Mouse (Mus musculus) liver, embryonic 11.5 days (tissue): ENCODE data around the gene Sgo1. TPM values are rescaled to one million over a fixed set of nuclear protein-coding genes. Genes with fewer than 3 reads are reported as not detected.
A peak's percentile ranks its signal among the peaks of the same experiment; 100 is the strongest.
"Not testable (repeated sequence)": the region's sequence is repeated elsewhere in the genome, so short reads cannot be mapped to it uniquely, and the experiment has no call there.

Experiments
- ATAC-seq: fragments of 200-750 bp; cut with Nextera tagmentation; replicated peaks from 2 replicates; pipeline ENCODE4 v1.8.0; 2017; ENCODE audit warnings: moderate number of reproducible peaks, mild to moderate bottlenecking, moderate TSS enrichment, moderate library complexity; ENCODE audit not compliant: low FRiP score
- DNase-seq: peaks from one replicate; pipeline ENCODE4 v3.0.0-alpha.2; 2017; ENCODE audit warnings: low spot score
- H3K27ac ChIP-seq: fragments of 300-500 bp; sonication (generic); 2 replicates; pipeline ENCODE4 v1.5.1; 2014; ENCODE audit warnings: mild to moderate bottlenecking, low read depth, low read length, control low read depth
- H3K27me3 ChIP-seq: fragments of 300-500 bp; sonication (generic); replicated peaks from 2 replicates; pipeline ENCODE4 v1.6.1; 2014; ENCODE audit warnings: low read length, mixed read lengths; ENCODE audit not compliant: control insufficient read depth, insufficient read depth
- H3K36me3 ChIP-seq: fragments of 300-500 bp; sonication (generic); 2 replicates; pipeline ENCODE4 v1.6.1; 2014; ENCODE audit warnings: mild to moderate bottlenecking, low read length, moderate library complexity, mixed read lengths; ENCODE audit not compliant: control insufficient read depth, insufficient read depth
- H3K4me1 ChIP-seq: fragments of 300-500 bp; sonication (generic); replicated peaks from 2 replicates; pipeline ENCODE4 v1.6.1; 2014; ENCODE audit warnings: low read length, mixed read lengths; ENCODE audit not compliant: control insufficient read depth, insufficient read depth
- H3K4me2 ChIP-seq: fragments of 300-500 bp; sonication (generic); 2 replicates; pipeline ENCODE4 v1.6.1; 2014; ENCODE audit warnings: mild to moderate bottlenecking, control low read depth, moderate library complexity
- H3K4me3 ChIP-seq: fragments of 300-500 bp; sonication (generic); 2 replicates; pipeline ENCODE4 v1.5.1; 2014; ENCODE audit warnings: low read depth, low read length, control low read depth
- H3K9ac ChIP-seq: fragments of 300-500 bp; sonication (generic); 2 replicates; pipeline ENCODE4 v1.6.1; 2014; ENCODE audit warnings: low read depth, low read length, control low read depth
- H3K9me3 ChIP-seq: fragments of 300-500 bp; sonication (generic); 2 replicates; pipeline ENCODE4 v1.6.1; 2016; ENCODE audit warnings: low read length, inconsistent platforms, mixed read lengths; ENCODE audit not compliant: control insufficient read depth
- WGBS: fragments of 180-500 bp; shearing (Covaris S2); extraction: QIAGEN DNeasy Blood & Tissue Kit; methylation state at CpG from one replicate; pipeline ENCODE4 v1.1.7; 2014; 5-methylcytosine and 5-hydroxymethylcytosine counted together
- polyA plus RNA-seq: library from polyadenylated mRNA; unstranded; fragments of >200 nt; fragmentation: Nextera tagmentation; extraction: Ambion mirVana; gene quantifications from 2 replicates; pipeline ENCODE4 v1.2.1, GENCODE M21; 2014

Sgo1 gene
- 47.6 and 48.8 TPM in 2 replicates for polyA plus RNA-seq

DNA sequence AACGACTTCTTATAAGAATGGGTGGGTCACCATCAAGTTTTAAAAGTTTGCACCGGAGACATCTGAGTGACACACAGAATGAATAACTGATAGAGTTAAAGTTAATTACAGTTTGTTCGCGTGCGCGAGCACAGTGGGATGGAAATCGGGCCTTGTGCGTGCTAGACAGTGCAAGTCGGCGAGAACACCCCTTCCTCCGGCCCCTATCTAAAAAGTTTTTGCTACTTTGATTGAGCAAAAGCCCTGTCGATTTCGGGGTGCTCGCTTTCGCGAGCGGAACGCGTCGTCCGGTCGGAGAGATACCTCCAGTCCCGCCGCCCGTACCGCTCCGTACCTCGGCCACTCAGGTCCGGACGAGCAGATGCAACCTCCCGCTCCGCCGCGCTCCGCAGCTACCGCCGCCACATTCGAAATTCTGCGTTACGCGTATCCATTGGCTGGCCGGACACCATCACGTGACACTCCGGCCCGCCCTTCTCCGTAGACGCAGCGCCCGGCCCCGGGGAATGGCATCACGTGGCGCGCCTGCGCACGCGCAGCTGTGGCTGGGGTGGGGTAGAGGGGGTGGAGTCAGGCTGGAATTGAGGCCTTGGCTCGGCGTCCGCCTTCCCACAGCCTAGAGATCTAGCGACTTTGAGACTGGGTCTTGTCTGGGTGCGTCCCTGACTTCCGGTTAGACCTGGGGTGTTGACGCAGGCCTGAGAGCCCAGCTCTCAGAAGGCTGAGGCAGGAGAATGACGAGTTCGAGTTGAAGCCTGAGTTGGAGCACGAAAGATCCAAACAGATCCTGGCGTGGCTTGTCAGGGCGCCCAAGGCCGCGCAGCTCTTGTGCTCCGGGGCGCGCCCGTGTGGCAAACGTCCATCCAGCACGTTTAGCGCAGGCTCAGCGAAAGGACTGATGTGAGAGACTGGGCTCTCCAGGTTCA, at the start of gene Sgo1:
Sgo1 (minus strand) TSS at position 457 of the 926 bp plus-strand sequence.
- Histone ChIP-seq H3K36me3 (peaks cover 4% of the 10 kb centered on the region; the same call in 1 of the 2 replicates), H3K27me3 (no peaks in the 10 kb centered on the region), H3K4me3 (peak within 1 kb of the TSS; percentile 66), H3K4me2 (peak within 1 kb of the TSS; percentile 73), H3K4me1 (peaks cover 11% of the 10 kb centered on the region), H3K9ac (peak within 1 kb of the TSS; percentile 81), H3K27ac (peak within 1 kb of the TSS; percentile 94), H3K9me3 (no peaks in the 10 kb centered on the region)
- ATAC-seq (peak; percentile 98), DNase-seq (peak; percentile 98)
- WGBS: under 1% methylated on average over 78 of the region's 78 CpGs

DNA sequence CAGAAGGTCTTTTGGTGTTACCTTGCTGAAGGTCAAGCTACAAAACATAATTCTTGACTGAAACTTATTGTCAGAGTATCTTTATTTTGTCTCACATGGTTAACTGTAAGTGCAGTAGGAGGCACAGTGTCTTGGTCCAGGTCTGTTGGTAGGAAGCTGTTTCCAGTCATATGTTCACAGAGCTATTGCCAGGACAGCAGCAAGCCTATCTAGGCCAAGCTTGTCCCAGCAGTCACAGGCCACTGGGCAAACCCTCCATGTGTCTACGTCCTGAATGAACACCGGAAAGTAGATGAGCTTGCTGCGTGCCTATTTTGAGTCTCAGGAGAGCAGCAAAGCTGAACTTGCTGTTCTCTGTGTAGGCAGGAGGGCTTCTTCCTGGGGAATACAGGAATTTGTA, 29.8 kb upstream of the Sgo1 start:
- DNase-seq, H3K4me3 ChIP-seq, H3K4me1 ChIP-seq, H3K9ac ChIP-seq, ATAC-seq, H3K27me3 ChIP-seq, H3K36me3 ChIP-seq, H3K27ac ChIP-seq, H3K9me3 ChIP-seq, H3K4me2 ChIP-seq: not testable (repeated sequence)
- WGBS: 93% methylated on average over 3 of the region's 3 CpGs

GRCm38 (mm10) chr17:53718474-53718873, 29.3 kb upstream of the Sgo1 start:
- Histone ChIP-seq H3K27me3 (no peaks in the 10 kb centered on the region), H3K27ac (no peak overlapping the region), H3K4me1 (no peaks in the 10 kb centered on the region), H3K4me2 (no peak overlapping the region), H3K9me3 (no peaks in the 10 kb centered on the region), H3K9ac (no peak overlapping the region), H3K36me3 (no peaks in the 10 kb centered on the region), H3K4me3 (no peak overlapping the region)
- no peak for ATAC-seq
- no peak for DNase-seq
- 64% methylated on average over 1 of the region's 1 CpGs for WGBS

DNA sequence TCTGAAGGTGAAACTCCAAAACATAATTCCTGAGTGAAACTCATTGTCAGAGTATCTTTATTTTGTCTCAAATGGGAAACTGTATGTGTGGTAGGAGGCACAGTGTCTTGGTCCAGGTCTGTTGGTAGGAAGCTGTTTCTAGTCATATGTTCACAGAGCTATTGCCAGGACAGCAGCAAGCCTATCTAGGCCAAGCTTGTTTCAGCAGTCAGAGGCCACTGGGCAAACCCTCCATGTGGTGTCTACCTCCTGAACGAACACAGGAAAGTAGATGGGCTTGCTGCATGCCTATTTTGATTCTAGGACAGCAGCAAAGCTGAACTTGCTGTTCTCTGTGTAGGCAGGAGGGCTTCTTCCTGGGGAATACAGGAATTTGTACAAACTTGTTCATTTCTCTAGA, 26.0 kb upstream of the Sgo1 start:
- not testable (repeated sequence) for H3K9ac ChIP-seq, H3K27me3 ChIP-seq, ATAC-seq, H3K4me3 ChIP-seq, H3K9me3 ChIP-seq, H3K4me2 ChIP-seq, DNase-seq, H3K4me1 ChIP-seq, H3K27ac ChIP-seq, H3K36me3 ChIP-seq
- WGBS: 32% methylated on average over 1 of the region's 1 CpGs

DNA sequence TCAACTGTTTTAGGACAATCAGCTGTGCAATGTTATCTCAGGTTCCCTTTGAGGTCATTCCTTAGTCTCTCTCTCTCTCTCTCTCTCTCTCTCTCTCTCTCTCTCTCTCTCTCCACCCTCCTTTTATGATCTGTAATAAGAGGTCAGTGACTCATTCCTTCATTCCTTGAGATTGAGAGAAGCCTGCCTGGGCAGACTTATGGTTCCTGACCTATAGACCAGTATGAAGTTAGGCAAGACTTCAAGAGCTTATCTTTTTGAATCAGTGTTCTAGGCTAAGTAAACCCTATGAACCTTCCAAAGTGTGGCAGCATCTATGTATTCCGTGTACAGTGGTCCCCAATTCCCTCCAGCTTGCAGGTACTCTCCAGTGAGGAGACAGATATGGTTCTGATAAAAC, 25.3 kb upstream of the Sgo1 start:
- WGBS: 44% methylated on average over 1 of the region's 1 CpGs
- no peaks in the 10 kb centered on the region for H3K4me1 ChIP-seq
- no peak for DNase-seq
- H3K36me3 ChIP-seq: no peaks in the 10 kb centered on the region
- H3K9ac ChIP-seq: no peak overlapping the region
- ATAC-seq: no peak
- H3K27me3 ChIP-seq: no peaks in the 10 kb centered on the region
- H3K4me2 ChIP-seq: no peak overlapping the region
- no peak overlapping the region for H3K4me3 ChIP-seq
- H3K27ac ChIP-seq: no peak overlapping the region
- H3K9me3 ChIP-seq: no peaks in the 10 kb centered on the region

GRCm38 (mm10) chr17:53697521-53697920, 8.4 kb upstream of the Sgo1 start:
- ATAC-seq, H3K27ac ChIP-seq, H3K4me2 ChIP-seq, H3K9me3 ChIP-seq, H3K27me3 ChIP-seq, DNase-seq, H3K4me1 ChIP-seq, H3K9ac ChIP-seq, H3K36me3 ChIP-seq, H3K4me3 ChIP-seq: not testable (repeated sequence)
- 80% methylated on average over 8 of the region's 8 CpGs for WGBS

GRCm38 (mm10) chr17:53694039-53694438, 4.9 kb upstream of the Sgo1 start:
- H3K4me1 ChIP-seq: peaks cover 6% of the 10 kb centered on the region; the same call in 1 of the 2 replicates
- H3K27me3 ChIP-seq: no peaks in the 10 kb centered on the region
- 72% methylated on average over 2 of the region's 2 CpGs for WGBS
- no peaks in the 10 kb centered on the region for H3K9me3 ChIP-seq
- H3K4me2 ChIP-seq: no peak overlapping the region
- no peak overlapping the region for H3K9ac ChIP-seq
- no peak overlapping the region for H3K4me3 ChIP-seq
- no peaks in the 10 kb centered on the region for H3K36me3 ChIP-seq
- DNase-seq: no peak
- ATAC-seq: no peak
- no peak overlapping the region for H3K27ac ChIP-seq

- DNase-seq: no peak
- peaks cover 4% of the 10 kb centered on the region; the same call in 1 of the 2 replicates for H3K36me3 ChIP-seq
- peak overlapping the region; percentile 81 for H3K9ac ChIP-seq
- H3K4me2 ChIP-seq: peak overlapping the region; percentile 73
- no peak; the same call in 1 of the 2 replicates for ATAC-seq
- no peaks in the 10 kb centered on the region for H3K9me3 ChIP-seq
- H3K27ac ChIP-seq: peak overlapping the region; percentile 94
- H3K4me1 ChIP-seq: peaks cover 11% of the 10 kb centered on the region
- peak overlapping the region; percentile 66 for H3K4me3 ChIP-seq
- no peaks in the 10 kb centered on the region for H3K27me3 ChIP-seq
- WGBS: 19% methylated on average over 7 of the region's 7 CpGs
Measured at GRCm38 (mm10) chr17:53689946-53690345, 813 bp upstream of the Sgo1 start.

DNA sequence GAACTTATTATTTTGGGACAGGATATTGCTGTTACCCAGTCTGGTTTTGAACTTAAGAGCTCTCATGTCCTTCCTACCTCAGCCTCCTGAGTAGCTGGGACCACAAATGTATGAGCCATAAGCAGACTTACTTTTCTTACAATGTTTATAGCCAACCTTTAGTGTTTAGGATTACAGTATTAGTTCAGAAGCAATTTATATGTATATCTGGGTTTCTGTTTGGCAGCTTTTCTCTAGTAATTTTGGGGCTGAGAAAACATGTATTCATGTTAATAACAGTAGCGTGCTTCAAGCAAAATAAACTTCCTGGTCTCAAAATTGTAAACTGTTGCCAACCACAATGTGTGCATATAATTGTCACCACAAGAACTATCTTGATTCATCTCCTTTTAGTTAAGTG, 812 bp downstream of the Sgo1 start:
- peak overlapping the region; percentile 81 for H3K9ac ChIP-seq
- no peak overlapping the region for H3K27ac ChIP-seq
- WGBS: 18% methylated on average over 1 of the region's 1 CpGs
- H3K4me3 ChIP-seq: peak overlapping the region; percentile 66
- no peak for DNase-seq
- no peaks in the 10 kb centered on the region for H3K27me3 ChIP-seq
- H3K4me2 ChIP-seq: peak overlapping the region; percentile 73
- no peak for ATAC-seq
- H3K9me3 ChIP-seq: no peaks in the 10 kb centered on the region
- H3K36me3 ChIP-seq: peaks cover 4% of the 10 kb centered on the region; the same call in 1 of the 2 replicates
- peaks cover 11% of the 10 kb centered on the region for H3K4me1 ChIP-seq
